Mouse (Mus musculus) G1E (cell line): ENCODE measurements around the gene Gnpat. TPM values are rescaled to one million over a fixed set of nuclear protein-coding genes. Genes with fewer than 3 reads are reported as not detected.

ENCODE experiments used
- ATAC-seq: 2 replicates; pipeline ENCODE4 v1.8.0; 2016; ENCODE audit warnings: mild to moderate bottlenecking; ENCODE audit not compliant: insufficient number of reproducible peaks, poor library complexity, low FRiP score, severe bottlenecking; ENCODE audit errors: extremely low read depth
- DNase-seq: peaks from one replicate; pipeline ENCODE4 v3.0.0; 2012; ENCODE audit warnings: low spot score
- H3K27me3 ChIP-seq: 2 replicates; pipeline ENCODE4 v1.6.1; 2012; ENCODE audit warnings: mild to moderate bottlenecking, low read length, inconsistent platforms; ENCODE audit not compliant: insufficient read depth
- H3K36me3 ChIP-seq: replicated peaks from 2 replicates; pipeline ENCODE3; 2012; ENCODE audit warnings: mild to moderate bottlenecking, inconsistent platforms
- H3K4me1 ChIP-seq: 2 replicates; pipeline ENCODE4 v1.6.1; 2012; ENCODE audit warnings: low read depth, low read length, inconsistent platforms, mixed read lengths; ENCODE audit not compliant: insufficient read depth
- H3K4me3 ChIP-seq: 2 replicates; pipeline ENCODE4 v1.5.1; 2012; ENCODE audit warnings: low read depth, mild to moderate bottlenecking, inconsistent platforms, low read length, moderate library complexity, mixed read lengths
- H3K9me3 ChIP-seq: replicated peaks from 2 replicates; pipeline ENCODE4 v1.6.1; 2012; ENCODE audit warnings: inconsistent platforms
- CTCF ChIP-seq: IDR thresholded peaks from 2 replicates; pipeline ENCODE4 v1.5.1; 2012; ENCODE audit warnings: low read depth, low read length, inconsistent platforms, mixed read lengths
- GATA1 ChIP-seq: IDR thresholded peaks from 2 replicates; pipeline ENCODE4 v1.6.1; 2012; ENCODE audit warnings: borderline replicate concordance, low read length, inconsistent platforms, mixed read lengths
- GATA2 ChIP-seq: IDR thresholded peaks from 2 replicates; pipeline ENCODE4 v1.6.1; 2012; ENCODE audit warnings: low read depth, low read length, inconsistent platforms, borderline replicate concordance
- POLR2AphosphoS5 ChIP-seq: IDR thresholded peaks from 2 replicates; pipeline ENCODE4 v1.6.1; 2012; ENCODE audit warnings: low read depth, low read length, inconsistent platforms; ENCODE audit not compliant: insufficient replicate concordance
- TAL1 ChIP-seq: conservative IDR thresholded peaks from 2 replicates; pipeline ENCODE4 v1.6.1; 2012; ENCODE audit warnings: low read depth, low read length, inconsistent platforms, mixed read lengths
- polyA plus RNA-seq: library from polyadenylated mRNA; stranded (reverse); fragments of >175 nt; gene quantifications from 2 replicates; pipeline ENCODE4 v1.2.3, GENCODE M21; 2012
- total RNA-seq, 2 experiments: library from RNA; stranded (forward) in 1 of 2; stranded (reverse) in 1 of 2; fragments of 200-1000 nt in 1 of 2; fragments of >200 nt in 1 of 2; fragmentation: Nextera tagmentation in 1 of 2; gene quantifications; 2 replicates each; pipeline ENCODE4 v1.2.3; 2014 to 2017

Gnpat gene
- total and polyA plus RNA-seq, 3 experiments, result 125 to 131 (median 128) TPM

DNA sequence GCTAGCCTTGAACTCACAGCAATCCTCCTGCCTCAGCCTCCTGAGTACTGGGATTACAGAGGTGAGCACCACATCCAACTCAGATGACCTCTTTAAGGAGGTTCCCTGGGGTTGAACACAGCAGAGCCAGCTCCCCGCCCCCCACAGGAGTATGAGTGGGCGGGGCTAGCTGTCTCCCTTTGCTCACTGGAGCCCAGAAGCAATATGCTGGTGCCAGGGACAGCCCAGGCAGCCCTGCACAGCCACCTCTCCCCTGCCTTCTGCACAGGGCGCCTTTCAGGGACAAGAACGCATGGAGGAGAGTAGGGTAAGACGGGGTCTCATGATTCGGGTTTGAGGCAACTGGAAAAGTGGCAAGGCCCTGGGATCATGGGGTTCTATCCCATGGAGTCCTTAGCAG lies 31.3 kb upstream of the Gnpat start:
- peaks cover 3% of the 10 kb centered on the region for H3K36me3 ChIP-seq
- DNase-seq, result no peak
- no peaks in the 10 kb centered on the region for H3K9me3 ChIP-seq
- peaks cover 35% of the 10 kb centered on the region for H3K27me3 ChIP-seq
- no peak for TF ChIP-seq POLR2AphosphoS5
- no peak for TF ChIP-seq CTCF
- TF ChIP-seq GATA1, result no peak
- no peak for TF ChIP-seq GATA2
- no peak for TF ChIP-seq TAL1
- ATAC-seq, result no peak
- no peak overlapping the region for H3K4me3 ChIP-seq
- peaks cover 12% of the 10 kb centered on the region for H3K4me1 ChIP-seq

GRCm38 (mm10) chr8:124831941-124832340 lies 30.9 kb upstream of the Gnpat start:
- H3K4me3 ChIP-seq, result no peak overlapping the region
- ATAC-seq (no peak), DNase-seq (no peak)
- no peaks in the 10 kb centered on the region for H3K9me3 ChIP-seq
- peaks cover 7% of the 10 kb centered on the region for H3K36me3 ChIP-seq
- no peak for TF ChIP-seq GATA2
- TF ChIP-seq GATA1, result no peak
- TF ChIP-seq POLR2AphosphoS5, result no peak
- no peak for TF ChIP-seq CTCF
- no peak for TF ChIP-seq TAL1
- H3K4me1 ChIP-seq, result peaks cover 8% of the 10 kb centered on the region; the same call in 1 of the 2 replicates
- peaks cover 32% of the 10 kb centered on the region for H3K27me3 ChIP-seq

DNA sequence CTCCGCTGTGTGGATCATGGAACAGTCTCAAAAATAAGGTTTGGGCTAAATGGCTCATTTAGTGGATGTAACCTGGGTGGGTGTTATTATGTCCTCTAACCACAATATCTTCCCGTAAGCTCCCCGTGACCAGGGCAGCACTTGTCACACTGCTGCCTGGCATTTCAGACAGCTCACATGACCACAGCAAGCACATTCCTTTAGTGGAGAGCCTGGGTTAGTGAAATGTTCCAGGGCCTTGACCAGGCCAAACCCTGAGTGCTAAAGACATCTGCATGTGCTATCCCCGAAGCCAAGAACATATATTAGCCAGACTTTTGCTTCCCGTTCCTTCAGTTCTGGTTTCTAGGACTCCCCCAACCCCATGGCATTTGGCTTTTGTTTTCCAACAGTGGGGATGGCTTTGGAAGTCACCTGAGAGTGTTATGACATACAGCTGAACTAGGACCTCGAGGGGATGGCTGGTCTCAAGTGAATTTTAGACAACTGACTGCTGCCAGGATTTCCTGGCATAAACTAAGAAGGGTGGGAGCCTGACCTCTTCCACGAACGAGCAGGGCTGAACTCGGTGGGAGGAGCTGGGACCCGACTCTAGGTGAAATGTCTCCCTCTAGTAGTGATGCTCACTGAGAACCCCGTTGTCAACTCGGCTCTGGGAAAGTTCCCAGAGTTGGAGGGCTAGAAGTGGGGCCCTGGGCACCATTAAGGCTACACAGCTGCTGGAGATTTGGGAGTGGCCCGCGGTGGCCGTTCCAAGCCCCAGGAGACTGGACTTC lies 29.2 kb upstream of the Gnpat start:
- TF ChIP-seq POLR2AphosphoS5 (no peak), CTCF (no peak), TAL1 (no peak), GATA2 (no peak), GATA1 (no peak)
- H3K36me3 ChIP-seq, result peaks cover 22% of the 10 kb centered on the region
- peaks cover 3% of the 10 kb centered on the region; the same call in 1 of the 2 replicates for H3K4me1 ChIP-seq
- H3K4me3 ChIP-seq, result no peak overlapping the region
- DNase-seq (no peak), ATAC-seq (no peak)
- H3K27me3 ChIP-seq, result peaks cover 23% of the 10 kb centered on the region
- H3K9me3 ChIP-seq, result no peaks in the 10 kb centered on the region

GRCm38 (mm10) chr8:124835848-124836247 lies 27.0 kb upstream of the Gnpat start:
- DNase-seq (no peak), ATAC-seq (no peak)
- Histone ChIP-seq H3K27me3 (peaks cover 5% of the 10 kb centered on the region; the same call in 1 of the 2 replicates), H3K36me3 (peaks cover 44% of the 10 kb centered on the region), H3K4me1 (peaks cover 3% of the 10 kb centered on the region; the same call in 1 of the 2 replicates), H3K4me3 (no peak overlapping the region), H3K9me3 (no peaks in the 10 kb centered on the region)
- TF ChIP-seq GATA1, result no peak
- TF ChIP-seq GATA2, result no peak
- no peak for TF ChIP-seq POLR2AphosphoS5
- no peak for TF ChIP-seq CTCF

DNA sequence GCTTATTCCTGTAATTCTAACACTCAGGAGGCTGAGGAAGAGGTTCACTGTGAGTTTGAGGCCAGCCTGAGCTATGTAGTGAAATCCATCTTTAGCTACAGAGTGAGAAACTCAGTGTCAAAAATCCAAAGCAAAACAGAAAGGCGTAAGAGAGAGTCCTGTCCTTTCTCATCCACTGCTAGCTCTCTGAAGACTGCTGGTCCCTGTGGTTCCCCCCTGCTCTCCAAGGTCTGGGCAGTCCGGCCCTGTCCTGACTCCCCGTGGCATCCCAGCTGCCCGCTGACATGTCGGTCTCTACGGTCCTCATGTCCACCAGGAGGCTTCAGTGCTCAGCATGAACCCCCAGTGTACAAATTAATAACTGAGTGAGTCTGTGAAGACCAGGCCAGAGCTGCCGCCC lies 26.6 kb upstream of the Gnpat start:
- Histone ChIP-seq H3K4me1 (peaks cover 3% of the 10 kb centered on the region; the same call in 1 of the 2 replicates), H3K36me3 (peaks cover 49% of the 10 kb centered on the region), H3K27me3 (peaks cover 5% of the 10 kb centered on the region; the same call in 1 of the 2 replicates), H3K4me3 (no peak overlapping the region), H3K9me3 (no peaks in the 10 kb centered on the region)
- TF ChIP-seq POLR2AphosphoS5 (no peak), GATA2 (no peak), GATA1 (no peak), TAL1 (no peak), CTCF (no peak)
- no peak; the same call in 1 of the 2 replicates for ATAC-seq
- DNase-seq, result no peak

DNA sequence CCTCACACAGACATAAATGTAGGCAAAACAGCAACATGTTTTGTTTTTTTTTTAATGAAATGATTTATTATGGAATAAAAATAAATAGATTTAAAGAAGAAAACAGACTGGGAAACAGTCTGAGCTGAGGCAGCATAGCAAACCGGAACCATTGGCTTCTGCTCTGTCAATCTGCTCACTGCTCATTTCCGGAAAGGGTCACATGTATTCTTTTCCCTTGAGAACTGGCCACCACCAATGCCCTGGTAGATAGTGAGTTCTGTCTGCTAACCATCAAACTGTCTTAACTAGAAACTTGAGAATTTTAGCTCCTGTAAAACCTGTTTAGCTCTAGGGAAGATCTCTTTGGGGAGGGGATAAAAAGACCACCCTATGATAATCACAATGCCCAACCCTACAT lies 25.9 kb upstream of the Gnpat start:
- H3K9me3 ChIP-seq, result no peaks in the 10 kb centered on the region
- TF ChIP-seq GATA2, result no peak
- no peak for TF ChIP-seq TAL1
- TF ChIP-seq CTCF, result no peak
- no peak for TF ChIP-seq GATA1
- no peak for TF ChIP-seq POLR2AphosphoS5
- H3K27me3 ChIP-seq, result no peaks in the 10 kb centered on the region
- no peak for DNase-seq
- no peak for ATAC-seq
- peaks cover 55% of the 10 kb centered on the region for H3K36me3 ChIP-seq
- no peaks in the 10 kb centered on the region; the same call in 1 of the 2 replicates for H3K4me1 ChIP-seq
- no peak overlapping the region for H3K4me3 ChIP-seq
